Mouse (Mus musculus) limb, embryonic 14.5 days (tissue): ENCODE data around the gene Bard1. TPM values are rescaled to one million over a fixed set of nuclear protein-coding genes. Genes with fewer than 3 reads are reported as not detected.

Experiments
- ATAC-seq: fragments of 200-750 bp; cut with Nextera tagmentation; 2 replicates; pipeline ENCODE4 v1.8.0; 2017; ENCODE audit warnings: low read depth, moderate number of reproducible peaks, moderate TSS enrichment; ENCODE audit not compliant: low FRiP score
- DNase-seq: peaks from one replicate; pipeline ENCODE4 v3.0.0-alpha.2; 2015; ENCODE audit warnings: low spot score
- H3K27ac ChIP-seq: fragments of 300-500 bp; sonication (generic); replicated peaks from 2 replicates; pipeline ENCODE4 v1.5.1; 2014; ENCODE audit warnings: low read depth, mild to moderate bottlenecking, low read length, moderate library complexity, mixed read lengths
- H3K27me3 ChIP-seq: fragments of 300-500 bp; sonication (generic); 2 replicates; pipeline ENCODE4 v1.6.1; 2014; ENCODE audit warnings: low read length, mixed read lengths; ENCODE audit not compliant: control insufficient read depth, insufficient read depth
- H3K36me3 ChIP-seq: fragments of 300-500 bp; sonication (generic); 2 replicates; pipeline ENCODE4 v1.6.1; 2014; ENCODE audit warnings: mild to moderate bottlenecking, low read length, moderate library complexity, mixed read lengths; ENCODE audit not compliant: control insufficient read depth, insufficient read depth
- H3K4me1 ChIP-seq: fragments of 300-500 bp; sonication (generic); 2 replicates; pipeline ENCODE4 v1.6.1; 2014; ENCODE audit warnings: antibody characterized with exemption, low read length, mixed read lengths; ENCODE audit not compliant: control insufficient read depth, insufficient read depth
- H3K4me2 ChIP-seq: fragments of 300-500 bp; sonication (generic); replicated peaks from 2 replicates; pipeline ENCODE4 v1.6.1; 2014; ENCODE audit warnings: low read depth, mild to moderate bottlenecking, low read length, moderate library complexity; ENCODE audit not compliant: severe bottlenecking
- H3K4me3 ChIP-seq: fragments of 300-500 bp; sonication (generic); replicated peaks from 2 replicates; pipeline ENCODE4 v1.5.1; 2014; ENCODE audit warnings: low read length
- H3K9ac ChIP-seq: fragments of 300-500 bp; sonication (generic); 2 replicates; pipeline ENCODE4 v1.6.1; 2014; ENCODE audit warnings: mild to moderate bottlenecking, low read depth, low read length, moderate library complexity; ENCODE audit not compliant: severe bottlenecking
- H3K9me3 ChIP-seq: fragments of 300-500 bp; sonication (generic); 2 replicates; pipeline ENCODE4 v1.6.1; 2016; ENCODE audit warnings: low read length; ENCODE audit not compliant: control insufficient read depth
- POLR2A ChIP-seq: fragments of 200-500 bp; IDR thresholded peaks from 2 replicates; pipeline ENCODE4 v1.8.0; 2012; ENCODE audit warnings: inconsistent platforms, mild to moderate bottlenecking, moderate library complexity, borderline replicate concordance; ENCODE audit not compliant: insufficient read depth, insufficient read length; ENCODE audit errors: extremely low read depth
- WGBS: fragments of 180-500 bp; shearing (Covaris S2); extraction: QIAGEN DNeasy Blood & Tissue Kit; methylation state at CpG from one replicate; pipeline ENCODE4 v1.1.7; 2014; 5-methylcytosine and 5-hydroxymethylcytosine counted together
- polyA plus RNA-seq, 2 experiments: library from polyadenylated mRNA; depleted of rRNA in 1 of 2; stranded (reverse) in 1 of 2; unstranded in 1 of 2; fragments of >200 nt; fragmentation: Nextera tagmentation in 1 of 2; extraction: Ambion mirVana in 1 of 2; gene quantifications; 2 replicates each; pipeline versions ENCODE4 v1.2.1 to v1.2.3; 2012 to 2014

Gene Bard1
- polyA plus RNA-seq, 2 experiments, result 2.1 to 8.5 TPM

GRCm38 (mm10) chr1:71100591-71101368, 2.2 kb downstream of the Bard1 start:
- WGBS, result 53% methylated on average over 5 of the region's 5 CpGs
- peaks cover 9% of the 10 kb centered on the region; the same call in 1 of the 2 replicates for H3K4me1 ChIP-seq
- ATAC-seq (no peak), DNase-seq (no peak)
- no peak for TF ChIP-seq POLR2A
- no peaks in the 10 kb centered on the region for H3K27me3 ChIP-seq
- H3K4me2 ChIP-seq, result peak overlapping the region; percentile 63; the same call in 1 of the 2 replicates
- H3K4me3 ChIP-seq, result 0 out of 2 replicates have a peak overlapping the region, but pooled peaks have one; percentile 91
- H3K9ac ChIP-seq, result no peak overlapping the region
- no peaks in the 10 kb centered on the region for H3K9me3 ChIP-seq
- H3K36me3 ChIP-seq, result no peaks in the 10 kb centered on the region
- H3K27ac ChIP-seq, result no peak overlapping the region

- WGBS, result 47% methylated on average over 3 of the region's 3 CpGs
- no peak for TF ChIP-seq POLR2A
- Histone ChIP-seq H3K27ac (no peak overlapping the region), H3K36me3 (no peaks in the 10 kb centered on the region), H3K27me3 (no peaks in the 10 kb centered on the region), H3K9ac (no peak overlapping the region), H3K9me3 (no peaks in the 10 kb centered on the region), H3K4me3 (no peak overlapping the region), H3K4me1 (peaks cover 9% of the 10 kb centered on the region; the same call in 1 of the 2 replicates), H3K4me2 (no peak overlapping the region)
- DNase-seq (peak; percentile 11), ATAC-seq (no peak)
Measured at GRCm38 (mm10) chr1:71099945-71100515, 2.9 kb downstream of the Bard1 start.

- H3K36me3 ChIP-seq, result no peaks in the 10 kb centered on the region
- no peak for ATAC-seq
- no peak for DNase-seq
- no peak overlapping the region for H3K4me2 ChIP-seq
- no peaks in the 10 kb centered on the region for H3K4me1 ChIP-seq
- no peaks in the 10 kb centered on the region for H3K27me3 ChIP-seq
- H3K4me3 ChIP-seq, result no peak overlapping the region
- H3K9ac ChIP-seq, result no peak overlapping the region
- TF ChIP-seq POLR2A, result no peak
- WGBS, result 96% methylated on average over 1 of the region's 1 CpGs
- H3K27ac ChIP-seq, result no peak overlapping the region
- no peaks in the 10 kb centered on the region for H3K9me3 ChIP-seq
Measured at GRCm38 (mm10) chr1:71096031-71096430, 6.9 kb downstream of the Bard1 start.

DNA sequence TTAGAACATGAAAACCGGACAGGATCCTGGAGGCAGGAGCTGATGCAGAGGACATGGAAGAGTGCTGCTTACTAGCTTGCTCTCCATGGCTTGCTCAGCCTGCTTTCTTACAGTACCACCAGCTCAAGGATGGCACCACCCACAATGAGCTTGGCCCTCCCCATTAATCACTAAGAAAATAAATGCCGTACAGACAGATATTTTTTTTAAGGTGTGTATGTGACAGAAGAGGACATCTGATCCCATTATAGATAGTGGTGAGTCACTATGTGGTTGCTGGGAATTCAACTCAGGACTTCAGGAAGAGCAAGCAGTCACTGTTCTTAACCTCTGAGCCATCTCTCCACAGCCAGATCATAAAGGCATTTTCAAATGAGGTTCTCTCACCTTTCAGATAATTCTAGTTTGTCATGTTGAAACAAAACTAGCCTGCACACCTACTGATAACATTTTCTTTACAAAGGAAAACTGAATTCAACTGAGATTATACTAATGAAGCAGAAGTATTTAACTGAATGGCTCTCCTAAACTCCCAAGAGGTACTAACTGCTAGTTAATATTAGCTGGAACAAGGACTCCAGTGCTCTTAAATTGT, 7.6 kb downstream of the Bard1 start:
- no peak overlapping the region for H3K9ac ChIP-seq
- ATAC-seq, result no peak
- H3K4me1 ChIP-seq, result no peaks in the 10 kb centered on the region
- no peak overlapping the region for H3K27ac ChIP-seq
- H3K4me3 ChIP-seq, result no peak overlapping the region
- no peaks in the 10 kb centered on the region for H3K9me3 ChIP-seq
- no peak for DNase-seq
- H3K36me3 ChIP-seq, result no peaks in the 10 kb centered on the region
- no peaks in the 10 kb centered on the region for H3K27me3 ChIP-seq
- no peak for TF ChIP-seq POLR2A
- 95% methylated on average over 2 of the region's 2 CpGs for WGBS
- H3K4me2 ChIP-seq, result no peak overlapping the region

GRCm38 (mm10) chr1:71075651-71076050, 27.3 kb downstream of the Bard1 start:
- Histone ChIP-seq H3K4me1 (no peaks in the 10 kb centered on the region), H3K9me3 (no peaks in the 10 kb centered on the region), H3K4me3 (no peak overlapping the region), H3K36me3 (0 out of 2 replicates have a peak, but pooled peaks cover 3% of the 10 kb centered on the region), H3K27ac (no peak overlapping the region), H3K27me3 (no peaks in the 10 kb centered on the region), H3K4me2 (no peak overlapping the region), H3K9ac (no peak overlapping the region)
- TF ChIP-seq POLR2A, result no peak
- DNase-seq, result no peak
- no peak for ATAC-seq
- 79% methylated on average over 3 of the region's 3 CpGs for WGBS
